Mouse (Mus musculus) forebrain, embryonic 12.5 days (tissue): ENCODE data around the gene Klhdc8a. TPM values are rescaled to one million over a fixed set of nuclear protein-coding genes. Genes with fewer than 3 reads are reported as not detected.

ENCODE experiments used
- ATAC-seq: fragments of 200-750 bp; cut with Nextera tagmentation; 2 replicates; pipeline ENCODE4 v1.8.0; 2017; ENCODE audit warnings: moderate TSS enrichment; ENCODE audit not compliant: low FRiP score
- H3K27ac ChIP-seq: fragments of 300-500 bp; sonication (generic); 2 replicates; pipeline ENCODE4 v1.5.1; 2016; ENCODE audit warnings: mild to moderate bottlenecking
- H3K27me3 ChIP-seq: fragments of 300-500 bp; sonication (generic); 2 replicates; pipeline ENCODE4 v1.6.1; 2016; ENCODE audit warnings: mild to moderate bottlenecking
- H3K36me3 ChIP-seq: fragments of 300-500 bp; sonication (generic); replicated peaks from 2 replicates; pipeline ENCODE4 v1.6.1; 2016; ENCODE audit warnings: mild to moderate bottlenecking
- H3K4me1 ChIP-seq: fragments of 300-500 bp; sonication (generic); 2 replicates; pipeline ENCODE4 v1.6.1; 2016
- H3K4me2 ChIP-seq: fragments of 300-500 bp; sonication (generic); 2 replicates; pipeline ENCODE4 v1.6.1; 2016; ENCODE audit warnings: mild to moderate bottlenecking, moderate library complexity
- H3K4me3 ChIP-seq: fragments of 300-500 bp; sonication (generic); replicated peaks from 2 replicates; pipeline ENCODE4 v1.5.1; 2016; ENCODE audit warnings: mild to moderate bottlenecking
- H3K9ac ChIP-seq: fragments of 300-500 bp; sonication (generic); 2 replicates; pipeline ENCODE4 v1.6.1; 2016; ENCODE audit warnings: mild to moderate bottlenecking
- H3K9me3 ChIP-seq: fragments of 300-500 bp; sonication (generic); 2 replicates; pipeline ENCODE4 v1.6.1; 2016
- WGBS: fragments of 180-500 bp; shearing (Covaris S2); methylation state at CpG from one replicate; pipeline ENCODE4 v1.1.7; 2016; 5-methylcytosine and 5-hydroxymethylcytosine counted together
- polyA plus RNA-seq: library from polyadenylated mRNA; unstranded; fragments of >200 nt; fragmentation: Nextera tagmentation; extraction: Ambion mirVana; gene quantifications from 2 replicates; pipeline ENCODE4 v1.2.1, GENCODE M21; 2016

Klhdc8a gene
- polyA plus RNA-seq, 1 experiment from 2014 or later: 1.7 TPM

GRCm38 (mm10) chr1:132310754-132311153, 12.3 kb downstream of the Klhdc8a start:
- Histone ChIP-seq H3K4me3 (no peak overlapping the region), H3K4me2 (no peak overlapping the region), H3K27me3 (peaks cover 6% of the 10 kb centered on the region; the same call in 1 of the 2 replicates), H3K9ac (no peak overlapping the region), H3K27ac (no peak overlapping the region), H3K4me1 (peaks cover 9% of the 10 kb centered on the region), H3K36me3 (no peaks in the 10 kb centered on the region), H3K9me3 (no peaks in the 10 kb centered on the region)
- ATAC-seq: no peak
- 75% methylated on average over 7 of the region's 7 CpGs for WGBS

GRCm38 (mm10) chr1:132311174-132311859, 12.9 kb downstream of the Klhdc8a start:
- Histone ChIP-seq H3K36me3 (no peaks in the 10 kb centered on the region), H3K9me3 (no peaks in the 10 kb centered on the region), H3K27ac (no peak overlapping the region), H3K9ac (no peak overlapping the region), H3K27me3 (peaks cover 6% of the 10 kb centered on the region; the same call in 1 of the 2 replicates), H3K4me3 (no peak overlapping the region), H3K4me2 (no peak overlapping the region), H3K4me1 (peaks cover 10% of the 10 kb centered on the region)
- WGBS: 83% methylated on average over 10 of the region's 10 CpGs
- ATAC-seq: no peak

- Histone ChIP-seq H3K27me3 (peaks cover 2% of the 10 kb centered on the region; the same call in 1 of the 2 replicates), H3K36me3 (no peaks in the 10 kb centered on the region), H3K9ac (no peak overlapping the region), H3K9me3 (no peaks in the 10 kb centered on the region), H3K4me3 (no peak overlapping the region), H3K27ac (no peak overlapping the region), H3K4me2 (no peak overlapping the region), H3K4me1 (peaks cover 14% of the 10 kb centered on the region)
- ATAC-seq: no peak
- WGBS: 78% methylated on average over 2 of the region's 2 CpGs
Observed at GRCm38 (mm10) chr1:132312043-132312442, 13.6 kb downstream of the Klhdc8a start.

DNA sequence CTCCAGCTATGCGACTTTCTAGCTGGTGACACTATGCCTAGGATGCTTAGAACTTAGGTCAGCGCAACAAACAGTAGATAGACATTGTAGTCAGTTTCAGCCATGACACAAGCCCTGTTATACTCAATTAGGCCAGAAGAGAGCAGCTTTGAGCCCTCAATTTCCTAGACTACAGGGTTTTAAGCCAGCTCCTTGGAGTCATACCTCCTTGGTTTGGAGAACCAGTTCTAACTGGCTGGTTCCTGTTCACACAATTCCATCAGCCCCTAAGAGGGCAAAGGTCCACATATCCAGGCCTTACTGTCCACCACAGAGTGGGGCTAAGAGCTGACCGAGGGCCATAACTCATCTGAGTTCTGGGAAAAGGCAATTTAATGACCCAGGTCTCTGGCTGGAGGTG, 14.3 kb downstream of the Klhdc8a start:
- 0 out of 2 replicates have a peak overlapping the region, but pooled peaks have one; percentile 31 for H3K27ac ChIP-seq

DNA sequence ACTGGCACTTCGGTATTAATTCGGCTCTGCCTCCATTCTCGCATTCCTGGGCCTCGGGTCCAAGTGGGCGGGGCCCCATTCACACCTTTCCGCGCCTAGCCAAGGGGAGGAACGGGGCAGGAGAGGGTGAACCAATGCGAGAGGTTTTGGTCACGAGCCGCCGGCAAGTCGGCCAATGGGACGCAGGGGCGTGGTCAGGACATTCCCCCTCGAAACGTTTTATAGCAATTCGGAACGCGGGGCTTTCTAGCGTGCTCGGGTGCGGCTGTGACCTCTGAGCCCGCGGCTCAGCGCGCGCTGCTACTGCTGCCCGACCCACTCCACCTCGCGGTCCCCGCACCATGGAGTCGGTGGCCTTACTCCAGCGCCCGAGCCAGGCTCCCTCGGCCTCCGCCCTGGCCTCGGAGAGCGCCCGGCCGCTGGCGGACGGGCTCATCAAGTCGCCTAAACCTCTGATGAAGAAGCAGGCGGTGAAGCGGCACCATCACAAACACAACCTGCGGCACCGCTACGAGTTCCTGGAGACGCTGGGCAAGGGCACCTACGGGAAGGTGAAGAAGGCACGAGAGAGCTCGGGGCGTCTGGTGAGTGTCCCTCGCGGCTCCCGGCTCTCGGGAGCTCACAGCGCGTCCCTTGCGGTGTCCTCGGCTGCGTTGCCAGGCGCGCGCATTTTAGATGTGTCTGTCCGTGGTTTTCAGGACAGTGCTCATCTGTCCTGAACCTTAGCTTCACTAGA, 17.6 kb downstream of the Klhdc8a start, which contains the start of gene Nuak2:
Gene Nuak2, plus strand, starts transcription at position 238 of the 736 bp plus-strand sequence.
- no peaks in the 10 kb centered on the region for H3K27me3 ChIP-seq
- no peaks in the 10 kb centered on the region for H3K9me3 ChIP-seq
- under 1% methylated on average over 67 of the region's 67 CpGs for WGBS
- H3K4me3 ChIP-seq: peak within 1 kb of the TSS; percentile 83
- peak within 1 kb of the TSS; percentile 99 for H3K27ac ChIP-seq
- 0 out of 2 replicates have a peak, but pooled peaks cover 8% of the 10 kb centered on the region for H3K36me3 ChIP-seq
- H3K4me2 ChIP-seq: peak within 1 kb of the TSS; percentile 76
- H3K9ac ChIP-seq: peak within 1 kb of the TSS; percentile 89
- peak; percentile 85 for ATAC-seq
- peaks cover 53% of the 10 kb centered on the region for H3K4me1 ChIP-seq

More for the DNA sequence above, 14.3 kb downstream of the Klhdc8a start:
- no peaks in the 10 kb centered on the region for H3K9me3 ChIP-seq
- no peaks in the 10 kb centered on the region for H3K27me3 ChIP-seq
- 57% methylated on average over 3 of the region's 3 CpGs for WGBS
- H3K36me3 ChIP-seq: no peaks in the 10 kb centered on the region
- ATAC-seq: peak; percentile 31; the same call in 1 of the 2 replicates
- peaks cover 19% of the 10 kb centered on the region for H3K4me1 ChIP-seq
- H3K4me3 ChIP-seq: no peak overlapping the region
- no peak overlapping the region for H3K4me2 ChIP-seq
- no peak overlapping the region for H3K9ac ChIP-seq

DNA sequence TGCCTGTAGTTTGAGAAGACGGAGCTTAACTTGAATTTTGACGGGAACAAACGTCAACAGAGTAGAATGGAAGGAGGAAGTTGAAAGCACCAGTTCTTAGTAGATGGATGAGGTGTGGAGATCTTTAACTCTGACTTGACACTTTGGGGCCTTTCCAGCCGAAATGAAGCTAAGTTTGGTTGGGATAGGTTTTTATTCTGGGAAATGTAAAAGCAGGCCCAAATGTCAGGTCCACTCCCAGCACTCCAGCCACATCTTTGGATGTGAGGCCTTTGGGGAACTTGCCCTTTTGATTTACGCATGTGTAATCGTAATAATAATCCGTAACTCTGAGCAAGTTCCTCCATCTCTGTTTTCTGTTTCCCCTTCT, 18.2 kb downstream of the Klhdc8a start:
- H3K27ac ChIP-seq: peak overlapping the region; percentile 99
- peak overlapping the region; percentile 76 for H3K4me2 ChIP-seq
- H3K9me3 ChIP-seq: no peaks in the 10 kb centered on the region
- no peak for ATAC-seq
- H3K9ac ChIP-seq: peak overlapping the region; percentile 89
- peak overlapping the region; percentile 83 for H3K4me3 ChIP-seq
- 13% methylated on average over 7 of the region's 7 CpGs for WGBS
- H3K4me1 ChIP-seq: peaks cover 58% of the 10 kb centered on the region
- H3K36me3 ChIP-seq: 0 out of 2 replicates have a peak, but pooled peaks cover 8% of the 10 kb centered on the region
- H3K27me3 ChIP-seq: no peaks in the 10 kb centered on the region

DNA sequence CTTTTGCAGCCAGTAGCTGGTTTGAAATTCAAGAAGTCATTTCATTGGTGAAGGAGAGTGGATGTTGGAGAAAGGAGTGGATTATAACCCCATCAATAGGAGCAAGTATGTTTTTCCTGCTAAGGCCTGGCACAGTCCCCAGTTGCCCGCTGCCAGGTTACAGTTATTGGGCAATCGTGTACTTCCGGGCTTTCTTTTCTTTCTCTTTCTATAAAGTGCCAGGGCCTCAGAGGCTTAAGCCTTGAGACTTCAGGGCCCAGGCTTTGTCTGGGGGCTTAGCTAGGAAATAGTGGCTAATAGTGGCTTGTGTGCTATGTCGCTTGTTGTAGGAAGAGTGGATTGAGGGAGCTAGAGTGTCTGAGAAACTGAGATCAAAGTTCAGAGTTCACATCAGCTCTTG, 19.0 kb downstream of the Klhdc8a start:
- no peak for ATAC-seq
- H3K9me3 ChIP-seq: no peaks in the 10 kb centered on the region
- peaks cover 66% of the 10 kb centered on the region for H3K4me1 ChIP-seq
- no peaks in the 10 kb centered on the region for H3K27me3 ChIP-seq
- WGBS: 8% methylated on average over 4 of the region's 4 CpGs
- H3K27ac ChIP-seq: peak overlapping the region; percentile 99
- H3K36me3 ChIP-seq: 0 out of 2 replicates have a peak, but pooled peaks cover 8% of the 10 kb centered on the region
- peak overlapping the region; percentile 89 for H3K9ac ChIP-seq
- H3K4me2 ChIP-seq: peak overlapping the region; percentile 76
- peak overlapping the region; percentile 83 for H3K4me3 ChIP-seq

- H3K36me3 ChIP-seq: 0 out of 2 replicates have a peak, but pooled peaks cover 8% of the 10 kb centered on the region
- peaks cover 69% of the 10 kb centered on the region for H3K4me1 ChIP-seq
- peak overlapping the region; percentile 76 for H3K4me2 ChIP-seq
- no peaks in the 10 kb centered on the region for H3K27me3 ChIP-seq
- ATAC-seq: no peak
- 31% methylated on average over 8 of the region's 8 CpGs for WGBS
- H3K9me3 ChIP-seq: no peaks in the 10 kb centered on the region
- H3K4me3 ChIP-seq: peak overlapping the region; percentile 83
- peak overlapping the region; percentile 89 for H3K9ac ChIP-seq
- H3K27ac ChIP-seq: peak overlapping the region; percentile 99
Observed at GRCm38 (mm10) chr1:132317894-132318863, 19.8 kb downstream of the Klhdc8a start.

DNA sequence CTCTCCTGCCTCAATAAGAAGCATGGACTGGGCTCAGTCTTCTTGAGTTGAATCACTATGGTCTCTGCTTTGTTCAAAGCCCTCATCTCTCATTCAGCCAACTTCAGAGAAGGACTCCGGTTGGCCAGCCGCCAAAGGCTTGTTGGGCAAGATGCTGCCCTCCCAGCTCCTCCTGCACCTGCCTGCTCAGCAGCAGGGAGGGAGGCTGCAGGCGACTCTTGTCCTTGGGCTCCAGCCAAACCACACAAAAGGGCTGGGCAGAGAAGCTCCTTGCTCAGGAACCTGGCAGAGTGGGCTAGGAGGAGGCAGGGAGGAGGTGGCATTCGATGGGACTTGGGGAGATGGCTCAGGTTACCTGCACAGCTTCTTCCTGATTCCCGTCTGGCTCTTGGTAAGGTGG, 20.8 kb downstream of the Klhdc8a start:
- Histone ChIP-seq H3K27ac (peak overlapping the region; percentile 99), H3K36me3 (0 out of 2 replicates have a peak, but pooled peaks cover 8% of the 10 kb centered on the region), H3K9ac (peak overlapping the region; percentile 89; the same call in 1 of the 2 replicates), H3K4me1 (peaks cover 80% of the 10 kb centered on the region), H3K9me3 (no peaks in the 10 kb centered on the region), H3K27me3 (no peaks in the 10 kb centered on the region), H3K4me3 (peak overlapping the region; percentile 83), H3K4me2 (peak overlapping the region; percentile 76)
- 25% methylated on average over 5 of the region's 5 CpGs for WGBS
- peak; percentile 2; the same call in 1 of the 2 replicates for ATAC-seq

- Histone ChIP-seq H3K4me1 (peaks cover 99% of the 10 kb centered on the region), H3K27me3 (no peaks in the 10 kb centered on the region), H3K9ac (0 out of 2 replicates have a peak overlapping the region, but pooled peaks have one; percentile 17), H3K27ac (peak overlapping the region; percentile 99), H3K9me3 (no peaks in the 10 kb centered on the region), H3K4me3 (no peak overlapping the region), H3K36me3 (peaks cover 34% of the 10 kb centered on the region), H3K4me2 (peak overlapping the region; percentile 44)
- 21% methylated on average over 7 of the region's 7 CpGs for WGBS
- peak; percentile 20; the same call in 1 of the 2 replicates for ATAC-seq
Observed at GRCm38 (mm10) chr1:132321821-132322580, 23.6 kb downstream of the Klhdc8a start.
